Mouse (Mus musculus) testis, adult 2 months (tissue): ENCODE results near the gene Nsd2.

Experiments used
- CTCF ChIP-seq: fragments of 200-500 bp; IDR thresholded peaks from 2 replicates; pipeline ENCODE4 v1.5.1; 2012; ENCODE audit warnings: low read depth, mild to moderate bottlenecking, inconsistent platforms, low read length, moderate library complexity; ENCODE audit not compliant: control insufficient read depth, insufficient read depth, insufficient replicate concordance
- POLR2A ChIP-seq: fragments of 200-500 bp; IDR thresholded peaks from 2 replicates; pipeline ENCODE4 v1.6.1; 2012; ENCODE audit warnings: low read depth, mild to moderate bottlenecking, inconsistent platforms, low read length, moderate library complexity; ENCODE audit not compliant: control insufficient read depth

DNA sequence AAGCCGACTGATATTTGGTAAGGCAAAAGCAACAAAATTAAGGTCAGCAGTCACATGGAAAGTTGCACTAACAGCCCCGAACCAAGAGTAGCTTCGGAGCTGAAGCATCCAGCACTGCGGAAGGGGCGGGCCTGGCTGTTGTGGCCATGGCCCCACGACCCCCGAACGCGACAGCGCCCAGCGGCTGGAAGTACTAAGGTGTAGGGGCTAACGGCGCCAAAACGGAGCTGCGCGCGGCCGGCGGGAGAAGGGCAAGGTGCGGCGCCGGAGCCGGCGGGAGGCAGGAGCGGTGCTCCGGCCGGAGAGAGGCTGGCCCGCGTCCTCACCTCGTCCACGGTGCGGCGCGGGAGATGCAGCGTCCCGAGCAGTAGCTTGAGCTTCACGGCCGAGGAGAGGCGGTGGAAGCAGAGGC is 115.2 kb downstream of the Nsd2 start:
- TF ChIP-seq CTCF (no peak; the same call in 1 of the 2 replicates), POLR2A (no peak)
